30 mouse cellular contexts compared by ENCODE assay signal in genomic region chr19:40226516-40227151, GRCm38 (mm10). TPM values are rescaled to one million over a fixed set of nuclear protein-coding genes. Genes with fewer than 3 reads are reported as not detected.
DNase-seq lines count a peak whose midpoint lies in the region; ATAC-seq and TF ChIP-seq lines count a peak whose summit lies in the region.
"Had no signal": no experiment of that assay in that cellular context is flagged by ENCODE, and none has a peak within 500 bp of the region (broad histone marks: within the 10 kb centered on the region; RNA-seq: fewer than 3 reads in every experiment).

No protein-coding gene starts in this region.

- no peak overlapping the region for H3K27ac ChIP-seq in kidney, adult 2 months (ENCODE audit: insufficient read depth, low read depth, low read length)
- H3K27ac ChIP-seq in kidney, embryonic 14.5 days (ENCODE audit: low read depth, low read length), result no peak overlapping the region
- H3K27ac ChIP-seq in liver, adult 2 months (replicated peaks; ENCODE audit: insufficient read depth, low read depth, low read length), result peak overlapping the region; percentile 64
- H3K27ac ChIP-seq: embryonic facial prominence, embryonic 15.5 days; forebrain, embryonic 10.5 days; heart, embryonic 13.5 days; hindbrain, embryonic 12.5 days had no signal

- H3K9me3 ChIP-seq in kidney, embryonic 14.5 days (ENCODE audit: control insufficient read depth, low read length), result no peaks in the 10 kb centered on the region
- H3K9me3 ChIP-seq: embryonic facial prominence, embryonic 15.5 days; forebrain, embryonic 10.5 days; heart, embryonic 13.5 days; hindbrain, embryonic 12.5 days had no signal

- no peaks in the 10 kb centered on the region for H3K36me3 ChIP-seq in kidney, adult 2 months (ENCODE audit: control insufficient read depth, insufficient read depth, low read length)
- H3K36me3 ChIP-seq in kidney, embryonic 14.5 days (ENCODE audit: control insufficient read depth, insufficient read depth, low read length), result no peaks in the 10 kb centered on the region
- H3K36me3 ChIP-seq in liver, adult 2 months (ENCODE audit: control insufficient read depth, insufficient read depth, low read length), result 0 out of 2 replicates have a peak, but pooled peaks cover 2% of the 10 kb centered on the region
- H3K36me3 ChIP-seq: hindbrain, embryonic 12.5 days had no signal

- DNase-seq in adrenal gland, adult 2 months, result peak; percentile 15
- no peak for DNase-seq in adrenal gland, postnatal 10 days
- DNase-seq in kidney, adult 2 months, result peak; percentile 64
- peak; percentile 96 for DNase-seq in liver, adult 2 months (ENCODE audit: extremely low read depth, low read depth, low spot score)
- DNase-seq in liver (no peak), 3T3-L1 (ENCODE audit: low read depth, low spot score) (peak; percentile 1)
- no peak for DNase-seq in urinary bladder, postnatal 10 days (ENCODE audit: low spot score)
- DNase-seq: adrenal gland, postnatal 36 days; cerebellum, adult 11 months; cerebellum, adult 8-10 months; cerebellum, postnatal 14 days; embryo, embryonic 11 days; gastrocnemius, postnatal 25 days; heart, postnatal 4 days had no signal

- no peak overlapping the region for H3K4me3 ChIP-seq in kidney, adult 2 months (ENCODE audit: insufficient read depth, low read depth, low read length)
- H3K4me3 ChIP-seq in kidney, embryonic 14.5 days (ENCODE audit: low read length), result no peak overlapping the region
- H3K4me3 ChIP-seq in liver, adult 2 months (ENCODE audit: insufficient read depth, low read depth, low read length), result no peak overlapping the region; the same call in 1 of the 2 replicates
- H3K4me3 ChIP-seq: embryonic facial prominence, embryonic 15.5 days; erythroblast, embryonic 14.5 days; forebrain, embryonic 10.5 days; gastrocnemius, adult 2 months; heart, embryonic 13.5 days; hindbrain, embryonic 12.5 days had no signal

- TF ChIP-seq CTCF in kidney, adult 2 months (conservative IDR thresholded peaks at IDR 0.05; ENCODE audit: insufficient read depth, insufficient read length, low read depth, low read length), result no peak
- no peak for TF ChIP-seq CTCF in liver, adult 2 months (IDR thresholded peaks at IDR 0.05; ENCODE audit: low read depth, low read length)

- no peaks in the 10 kb centered on the region for H3K79me2 ChIP-seq in liver, adult 2 months (ENCODE audit: control insufficient read depth, insufficient read depth, low read length)

- no peak for TF ChIP-seq POLR2A in kidney, adult 2 months (IDR thresholded peaks at IDR 0.05; ENCODE audit: low read depth, low read length)
- TF ChIP-seq POLR2A in liver, adult 2 months (IDR thresholded peaks at IDR 0.05; ENCODE audit: extremely low read depth, insufficient read depth, low read length), result no peak

- 75% methylated on average over 12 of the region's 12 CpGs for WGBS in kidney, adult 2 months
- WGBS in kidney, embryonic 14.5 days, result 88% methylated on average over 12 of the region's 12 CpGs
- 24% methylated on average over 12 of the region's 12 CpGs for WGBS in liver, adult 2 months

- H3K27me3 ChIP-seq in kidney, adult 2 months (replicated peaks; ENCODE audit: control insufficient read depth, insufficient read depth, low read length), result no peaks in the 10 kb centered on the region
- H3K27me3 ChIP-seq in kidney, embryonic 14.5 days (ENCODE audit: control insufficient read depth, insufficient read depth, low read length), result no peaks in the 10 kb centered on the region
- H3K27me3 ChIP-seq in liver, adult 2 months (ENCODE audit: control insufficient read depth, insufficient read depth, low read length), result no peaks in the 10 kb centered on the region
- H3K27me3 ChIP-seq: embryonic facial prominence, embryonic 15.5 days; heart, embryonic 13.5 days; hindbrain, embryonic 12.5 days; Patski had no signal

- ATAC-seq in kidney, embryonic 14.5 days (ENCODE audit: low FRiP score, low TSS enrichment), result no peak
- ATAC-seq: activated CD4-positive, CD25-positive, alpha-beta regulatory T cell, adult 4 months; Patski had no signal

- H3K4me1 ChIP-seq in kidney, adult 2 months (ENCODE audit: control insufficient read depth, insufficient read depth, low read length), result no peaks in the 10 kb centered on the region
- no peaks in the 10 kb centered on the region for H3K4me1 ChIP-seq in kidney, embryonic 14.5 days (ENCODE audit: control insufficient read depth, insufficient read depth, low read length)
- H3K4me1 ChIP-seq in liver, adult 2 months (ENCODE audit: control insufficient read depth, insufficient read depth, low read length), result peaks cover 22% of the 10 kb centered on the region
- H3K4me1 ChIP-seq: forebrain, embryonic 10.5 days; heart, embryonic 13.5 days; hindbrain, embryonic 12.5 days had no signal

- no peak overlapping the region for H3K9ac ChIP-seq in kidney, embryonic 14.5 days (ENCODE audit: low read depth, low read length)
- H3K9ac ChIP-seq in liver, adult 2 months (ENCODE audit: low read depth, low read length), result peak overlapping the region; percentile 10; the same call in 1 of the 2 replicates
- H3K9ac ChIP-seq: embryonic facial prominence, embryonic 15.5 days; heart, embryonic 13.5 days; hindbrain, embryonic 12.5 days had no signal

- H3K4me2 ChIP-seq in kidney, embryonic 14.5 days (replicated peaks; ENCODE audit: low read depth, low read length), result no peak overlapping the region
- H3K4me2 ChIP-seq: embryonic facial prominence, embryonic 15.5 days; heart, embryonic 13.5 days; hindbrain, embryonic 12.5 days had no signal

RNA-seq across cellular contexts. Expression of gene Cyp2c70, which starts 39.5 kb away (rescaled TPM):
- total RNA-seq in adrenal gland, adult 2 months (2021), result 1 to 10 TPM; 1.2 to 2.4 TPM
- polyA plus RNA-seq in adrenal gland, adult 2 months (2012; rRNA removed), result not detected in 2 replicates
- total RNA-seq in adrenal gland, postnatal 10 days (2021), result 10 to 100 TPM; 17.4 to 37.8 TPM
- polyA plus RNA-seq in kidney, adult 2 months (2012; rRNA removed), result not detected in 2 replicates
- not detected in 2 replicates for polyA plus RNA-seq in kidney, embryonic 14.5 days (2014; fragmentation: Nextera tagmentation; extraction: Ambion mirVana)
- 611 and 1,231 TPM in 2 replicates for total RNA-seq in liver, adult 2 months (2014; rRNA removed)
- polyA plus RNA-seq in liver, adult 2 months (2012; rRNA removed), result 211 and 219 TPM in 2 replicates
- total RNA-seq: common myeloid progenitor, adult 5-6 weeks; gastrocnemius, adult 2 months; gastrocnemius, postnatal 25 days; granulocyte monocyte progenitor cell, adult 5-6 weeks; MEL had no signal
- polyA plus RNA-seq: activated CD4-positive, CD25-positive, alpha-beta regulatory T cell, adult 4 months; C2C12; embryonic facial prominence, embryonic 11.5 days; embryonic facial prominence, embryonic 15.5 days; erythroblast, embryonic 14.5 days; forebrain, embryonic 10.5 days; forebrain, embryonic 14.5 days; heart, embryonic 13.5 days; heart, postnatal 0 days; hindbrain, embryonic 12.5 days; Patski had no signal

RNA-seq across cellular contexts. Expression of gene Pdlim1, which starts 45.0 kb away (rescaled TPM):
- 10 to 100 TPM; 20.9 to 25.8 TPM for total RNA-seq in adrenal gland, adult 2 months (2021)
- 3.7 and 4.9 TPM in 2 replicates for polyA plus RNA-seq in adrenal gland, adult 2 months (2012; rRNA removed)
- 10 to 100 TPM; 59.1 to 66.8 TPM for total RNA-seq in adrenal gland, postnatal 10 days (2021)
- polyA plus RNA-seq in kidney, adult 2 months (2012; rRNA removed), result 15.4 and 25.7 TPM in 2 replicates
- 28.6 and 30.8 TPM in 2 replicates for polyA plus RNA-seq in kidney, embryonic 14.5 days (2014; fragmentation: Nextera tagmentation; extraction: Ambion mirVana)
- total RNA-seq in liver, adult 2 months (2014; rRNA removed), result 23.0 and 23.6 TPM in 2 replicates
- 44.6 and 50.7 TPM in 2 replicates for polyA plus RNA-seq in liver, adult 2 months (2012; rRNA removed)
- total RNA-seq: MEL had no signal

Comparison
In these comparisons a context has a peak if more than half of its experiments do, and no peak if none do; other contexts are left out.
1. DNase-seq: peak in adrenal gland, adult 2 months (single experiment), kidney, adult 2 months (single experiment), liver, adult 2 months (single experiment) and 3T3-L1 (single experiment); none in adrenal gland, postnatal 10 days (single experiment), liver (single experiment) and urinary bladder, postnatal 10 days (single experiment).
2. RNA of gene Cyp2c70, which starts 39.5 kb away (polyA plus RNA-seq): 211 to 219 TPM in liver, adult 2 months; not detected in adrenal gland, adult 2 months, not detected in kidney, adult 2 months and not detected in kidney, embryonic 14.5 days; every median in the first group is over 100 times any median in the second.